Mouse (Mus musculus) forelimb bud, embryonic 11.5 days (tissue): ENCODE results near the gene Tescl.

ENCODE experiments used
- DNase-seq: peaks from one replicate; pipeline ENCODE4 v3.0.0-alpha.2; 2012; ENCODE audit warnings: low read depth, low spot score

Gene Tescl

GRCm38 (mm10) chr7:24299823-24300481 is 33.8 kb downstream of the Tescl start:
- peak; percentile 18 for DNase-seq

GRCm38 (mm10) chr7:24298973-24299708 is 34.6 kb downstream of the Tescl start:
- peak; percentile 94 for DNase-seq

DNA sequence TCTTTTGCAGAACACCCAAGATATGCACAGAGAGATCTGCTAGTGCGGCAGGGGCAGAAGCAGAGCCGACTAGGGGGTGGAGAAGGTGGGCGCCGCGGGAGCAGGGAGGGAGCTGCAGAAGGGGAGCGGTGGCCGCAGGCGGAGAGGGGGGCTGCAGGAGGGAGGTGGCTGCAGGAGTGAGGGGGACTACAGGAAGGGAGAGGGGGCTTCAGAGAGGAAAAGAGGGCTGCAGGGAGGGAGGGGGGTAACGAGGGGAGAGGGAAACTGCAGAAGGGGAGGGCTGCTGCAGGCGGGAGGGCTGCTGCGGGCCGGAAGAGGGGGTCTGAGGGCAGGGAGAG is 35.1 kb downstream of the Tescl start:
- no peak for DNase-seq

DNA sequence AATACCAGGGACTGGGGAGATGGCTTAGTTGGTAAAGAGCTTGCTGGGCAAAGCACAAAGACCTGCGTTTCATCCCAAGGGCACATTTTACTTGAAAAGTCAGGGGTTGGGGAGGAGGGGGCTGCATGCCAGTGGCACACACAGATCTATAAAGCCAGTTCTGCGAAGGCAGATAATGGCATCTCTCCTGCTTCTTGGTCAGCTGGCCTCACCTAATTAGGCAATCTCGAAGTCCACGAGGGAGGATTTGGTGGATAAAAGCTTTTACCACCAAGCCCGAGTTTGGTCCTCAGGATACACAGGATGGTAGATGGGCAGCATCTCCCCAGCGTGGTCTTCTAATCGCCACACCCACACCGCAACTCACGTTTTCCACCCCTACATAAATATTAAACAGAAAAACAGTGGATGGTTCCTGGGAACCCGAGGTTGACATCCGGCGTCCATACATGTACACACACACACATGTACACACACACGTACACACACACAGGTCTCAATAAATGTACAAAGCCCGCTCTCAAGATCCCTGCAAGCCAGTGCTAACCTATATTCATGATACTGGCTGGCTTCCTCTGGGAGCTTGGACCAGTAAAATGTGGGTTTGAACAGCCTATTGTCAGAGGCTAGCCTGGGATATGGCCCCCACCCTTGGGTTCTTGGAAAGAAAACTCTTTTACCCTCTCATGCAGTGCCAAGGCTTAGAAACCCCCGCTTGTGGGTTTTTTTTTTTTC is 36.2 kb downstream of the Tescl start:
- DNase-seq = no peak

- no peak for DNase-seq
Observed at GRCm38 (mm10) chr7:24296386-24296785, 37.4 kb downstream of the Tescl start.

- DNase-seq = no peak
Observed at GRCm38 (mm10) chr7:24295376-24295775, 38.4 kb downstream of the Tescl start.

DNA sequence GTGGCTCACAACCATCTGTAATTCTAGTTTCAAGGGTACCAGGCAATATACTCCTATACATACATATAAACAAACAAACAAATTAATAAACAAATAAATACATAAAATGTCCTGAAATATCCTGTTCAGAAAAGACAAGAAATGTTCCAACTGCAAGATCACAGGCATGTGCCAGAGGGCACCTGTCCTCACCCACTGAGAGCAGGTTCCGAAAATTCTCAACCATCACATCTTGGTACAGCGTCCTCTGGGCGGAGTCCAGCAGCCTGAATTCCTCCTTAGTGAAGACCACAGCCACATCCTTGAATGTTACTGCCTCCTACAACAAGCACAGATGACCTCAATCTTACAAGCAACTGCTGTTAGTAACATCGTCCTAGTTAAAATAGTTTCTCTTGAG is 39.0 kb downstream of the Tescl start:
- no peak for DNase-seq

DNA sequence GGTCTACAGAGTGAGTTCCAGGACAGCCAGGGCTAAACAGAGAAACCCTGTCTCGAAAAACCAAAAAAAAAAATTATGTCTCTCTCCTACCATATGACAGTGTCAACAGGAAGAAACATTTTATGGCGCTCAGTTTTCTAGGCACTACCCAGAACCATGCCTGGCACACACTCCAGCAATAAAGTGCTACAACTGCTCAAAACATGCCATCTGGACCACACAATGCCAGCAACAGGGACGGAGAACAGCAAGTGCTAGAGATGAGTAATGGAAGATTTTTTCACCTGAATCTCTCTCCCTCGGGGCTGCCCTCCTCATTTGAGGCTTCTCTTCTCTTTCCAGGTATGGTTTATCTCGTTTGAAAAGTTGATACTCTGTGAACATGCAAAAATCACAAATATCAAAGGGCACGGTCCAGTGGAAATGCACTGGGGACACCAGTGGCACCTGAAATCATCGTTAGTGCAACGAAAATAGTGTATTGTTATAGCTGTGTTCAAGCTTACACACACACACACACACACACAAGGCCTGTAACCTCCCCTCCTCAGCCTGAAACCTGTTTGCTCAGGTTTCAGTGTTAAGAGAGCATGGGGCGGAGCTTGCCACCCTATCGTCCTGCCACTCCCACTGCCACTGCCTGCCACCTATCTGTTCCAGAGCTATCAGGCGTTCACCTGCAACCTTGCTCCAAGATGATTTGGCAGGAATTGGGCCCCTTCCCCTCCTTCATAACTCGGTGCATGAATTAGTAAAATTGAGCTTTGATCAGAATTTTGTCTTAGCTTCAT is 40.5 kb downstream of the Tescl start:
- no peak for DNase-seq

DNA sequence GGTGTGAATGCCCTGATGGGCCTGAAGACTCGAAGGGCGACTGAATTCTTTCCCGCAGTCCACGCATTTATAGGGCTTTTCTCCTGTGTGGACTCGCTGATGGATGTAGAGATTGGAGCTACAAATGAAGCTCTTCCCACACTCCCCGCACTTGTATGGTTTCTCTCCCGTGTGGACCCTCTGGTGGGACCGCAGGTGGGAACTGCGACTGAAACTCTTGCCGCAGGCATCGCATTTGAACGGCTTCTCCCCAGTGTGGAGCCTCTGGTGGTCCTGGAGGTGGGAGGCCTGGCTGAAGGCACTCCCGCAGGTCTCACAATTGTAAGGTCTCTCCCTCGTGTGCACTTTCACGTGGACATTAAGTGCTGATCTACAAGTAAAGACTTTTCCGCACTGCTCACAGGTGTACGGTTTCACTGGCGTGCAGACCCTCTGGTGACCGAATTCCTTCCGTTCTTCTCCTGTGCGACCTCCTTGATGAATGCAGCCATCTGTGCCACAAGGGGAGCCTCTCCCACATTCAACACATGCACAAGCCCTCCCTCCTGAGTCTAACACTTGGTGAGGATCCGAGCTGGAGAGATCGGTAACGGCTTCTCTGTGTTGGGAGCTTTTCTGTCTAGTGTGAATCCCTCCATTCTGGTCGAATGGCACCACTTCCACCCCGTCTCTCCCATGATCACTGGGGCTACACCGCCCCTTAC is 42.2 kb downstream of the Tescl start:
- DNase-seq = no peak

- no peak for DNase-seq
Observed at GRCm38 (mm10) chr7:24290106-24290693, 43.5 kb downstream of the Tescl start.

DNA sequence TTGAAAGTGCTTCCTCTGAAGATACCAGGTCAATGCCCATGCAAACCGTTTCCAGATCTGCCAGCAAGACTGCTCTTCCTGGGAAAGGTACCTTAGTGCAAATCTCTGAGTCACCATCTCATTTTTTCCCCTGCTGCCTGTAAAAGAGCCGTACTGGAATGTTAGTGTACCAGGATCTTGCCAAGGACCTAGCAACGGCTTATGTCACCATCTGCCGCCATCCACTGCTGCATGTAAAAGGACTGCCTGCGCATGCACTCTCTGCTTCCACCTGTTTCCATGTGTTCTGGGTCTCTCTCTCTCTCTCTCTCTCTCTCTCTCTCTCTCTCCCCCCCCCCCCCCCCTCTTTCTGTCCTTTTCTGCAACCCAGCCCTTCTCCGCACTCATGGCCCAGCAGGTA is 45.2 kb downstream of the Tescl start:
- DNase-seq = no peak

GRCm38 (mm10) chr7:24287670-24288069 is 46.1 kb downstream of the Tescl start:
- DNase-seq = no peak

- DNase-seq = no peak
Observed at GRCm38 (mm10) chr7:24286916-24287315, 46.8 kb downstream of the Tescl start.

- no peak for DNase-seq
Observed at GRCm38 (mm10) chr7:24286090-24286489, 47.6 kb downstream of the Tescl start.
